Mouse (Mus musculus): Measurements from ENCODE around the gene Rab4a. TPM values are rescaled to one million over a fixed set of nuclear protein-coding genes. Genes with fewer than 3 reads are reported as not detected.

The Rab4a gene
- total RNA-seq, 2 experiments from 2014 or later: 46.5 to 51.8 TPM

GRCm38 (mm10) chr8:123866971-123867370 is 61.2 kb downstream of the Rab4a start:
- DNase-seq (ENCODE audit: low spot score in 2 of 2): no peak
- intact Hi-C loops (cut with DNase I): no loop called here

DNA sequence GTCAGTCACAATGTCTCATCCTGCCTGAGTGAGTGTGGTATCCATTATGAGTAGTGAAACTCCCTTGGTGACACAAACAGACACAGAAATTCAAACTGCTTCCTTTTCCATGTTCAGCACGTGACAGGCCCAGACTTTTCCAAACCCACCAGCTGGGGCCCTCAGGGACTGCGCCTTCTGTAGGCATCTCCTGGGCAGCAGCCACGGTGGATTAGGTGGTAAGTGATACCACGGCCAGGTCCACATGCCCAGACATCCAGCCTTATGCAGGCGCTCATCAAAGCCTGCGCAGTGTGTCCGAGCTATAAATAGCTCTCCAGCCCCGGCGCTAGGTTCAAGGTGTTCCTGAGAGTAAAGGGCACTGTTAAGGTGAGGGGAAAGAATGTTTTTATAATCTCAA is 66.3 kb downstream of the Rab4a start:
- no peak for DNase-seq (ENCODE audit: low spot score in 2 of 2)
- intact Hi-C loops (cut with DNase I): no loop called here

DNA sequence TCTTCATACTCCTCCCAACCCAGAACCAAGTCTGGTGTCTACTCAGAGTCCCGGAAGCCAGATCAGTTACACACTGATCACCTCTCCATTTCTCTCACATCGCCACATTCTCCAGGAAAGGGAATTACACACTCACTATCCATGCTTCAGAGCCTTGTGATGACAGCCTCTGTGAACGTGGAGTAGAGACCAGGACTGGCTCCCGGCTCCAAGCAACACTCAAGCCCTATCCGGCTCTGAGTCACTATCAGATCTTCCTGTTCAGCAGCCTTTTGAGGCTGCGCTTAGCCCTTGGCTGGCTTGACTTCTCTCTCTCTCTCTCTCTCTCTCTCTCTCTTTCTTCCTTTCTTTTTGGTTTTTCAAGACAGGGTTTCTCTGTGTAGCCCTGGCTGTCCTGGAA is 67.6 kb downstream of the Rab4a start:
- intact Hi-C loops (cut with DNase I): no loop called here
- no peak for DNase-seq (ENCODE audit: low spot score in 2 of 2)

- intact Hi-C loops (cut with DNase I): no loop called here
- peak; percentile 65 to 75 for DNase-seq (ENCODE audit: low spot score in 2 of 2)
Measured at GRCm38 (mm10) chr8:123874324-123874723, 68.5 kb downstream of the Rab4a start.

DNA sequence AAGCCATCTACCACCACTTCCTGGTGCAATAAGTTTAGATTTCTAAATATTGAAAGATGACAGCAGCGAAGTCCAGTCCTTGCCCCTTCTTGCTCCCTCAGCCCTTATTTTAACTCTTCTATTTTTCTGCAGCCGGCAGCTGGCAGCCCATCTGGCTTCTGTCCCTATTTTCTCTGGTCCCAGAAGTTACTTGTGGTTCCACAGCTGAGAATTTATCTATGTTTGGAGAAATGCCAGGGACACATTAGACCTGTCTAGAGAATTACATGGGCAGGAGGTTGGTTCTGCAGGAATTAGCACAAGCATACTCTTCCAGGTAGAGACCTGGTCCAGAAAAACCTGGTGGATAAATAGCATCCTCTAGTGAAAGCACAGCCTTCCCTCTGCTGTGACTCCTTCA is 72.1 kb downstream of the Rab4a start:
- no peak for DNase-seq (ENCODE audit: low spot score in 2 of 2)
- intact Hi-C loops (cut with DNase I): no loop called here

- intact Hi-C loops (cut with DNase I): loop anchor here (5.0 kb wide), 1 partner anchor 38 kb away; no protein-coding TSS in a partner anchor
Measured at GRCm38 (mm10) chr8:123880271-123880670, 74.5 kb downstream of the Rab4a start.

GRCm38 (mm10) chr8:123880821-123881350 is 75.1 kb downstream of the Rab4a start:
- intact Hi-C loops (cut with DNase I): loop anchor here (5.0 kb wide), 1 partner anchor 39 kb away; no protein-coding TSS in a partner anchor
- no peak for DNase-seq (ENCODE audit: low spot score in 2 of 2)

More at GRCm38 (mm10) chr8:123880271-123880670, 74.5 kb downstream of the Rab4a start:
- DNase-seq (ENCODE audit: low spot score in 2 of 2): peak; percentile 90 to 97

GRCm38 (mm10) chr8:123882412-123882811 is 76.6 kb downstream of the Rab4a start:
- no peak for DNase-seq (ENCODE audit: low spot score in 2 of 2)
- intact Hi-C loops (cut with DNase I): loop anchor here (5.0 kb wide), 1 partner anchor 40 kb away; no protein-coding TSS in a partner anchor

GRCm38 (mm10) chr8:123883094-123883493 is 77.3 kb downstream of the Rab4a start:
- intact Hi-C loops (cut with DNase I): loop anchor here (5.0 kb wide), 1 partner anchor 41 kb away; no protein-coding TSS in a partner anchor
- DNase-seq (ENCODE audit: low spot score in 2 of 2): no peak

Other genes starting within 250 kb of the Rab4a start
- 10 to 100 TPM; 40.6 to 51.9 TPM for gene Rhou, start 152.1 kb upstream of the Rab4a start, total RNA-seq (2021)
- gene Ccsap, start 54.2 kb downstream of the Rab4a start, total RNA-seq (2021): 10 to 100 TPM; 69.8 to 73.6 TPM
- 10 to 100 TPM in 1 of 2 experiments, 1 to 10 TPM in 1; 9.3 to 11.5 TPM for gene Acta1, start 88.8 kb downstream of the Rab4a start, total RNA-seq (2021)
- 10 to 100 TPM; 18.3 to 22.8 TPM for gene Nup133, start 143.3 kb downstream of the Rab4a start, total RNA-seq (2021)
- gene Abcb10, start 177.1 kb downstream of the Rab4a start, total RNA-seq (2021): 10 to 100 TPM; 14.0 to 15.9 TPM
- 10 to 100 TPM; 21.2 to 23.5 TPM for gene Taf5l, start 215.4 kb downstream of the Rab4a start, total RNA-seq (2021)
- 10 to 100 TPM; 12.0 to 12.2 TPM for gene Urb2, start 215.5 kb downstream of the Rab4a start, total RNA-seq (2021)